Mouse (Mus musculus) lung, adult 2 months (tissue): ENCODE data around the gene Dnaja1.

Experiments used
- CTCF ChIP-seq: fragments of 200-500 bp; IDR thresholded peaks from 2 replicates; pipeline ENCODE4 v1.5.1; 2011; ENCODE audit warnings: mild to moderate bottlenecking, low read length, control low read depth; ENCODE audit not compliant: insufficient read depth
- POLR2A ChIP-seq: fragments of 200-500 bp; IDR thresholded peaks from 2 replicates; pipeline ENCODE4 v1.6.1; 2011; ENCODE audit warnings: low read depth, mild to moderate bottlenecking, control low read depth, low read length, borderline replicate concordance; ENCODE audit errors: extremely low read depth

- no peak for TF ChIP-seq CTCF
- TF ChIP-seq POLR2A: no peak
Observed at GRCm38 (mm10) chr4:40784556-40785169, 62.7 kb downstream of the Dnaja1 start.
